Mouse (Mus musculus): ENCODE measurements around the gene Pex11b. TPM values are rescaled to one million over a fixed set of nuclear protein-coding genes. Genes with fewer than 3 reads are reported as not detected.
"Not testable (repeated sequence)": the region's sequence is repeated elsewhere in the genome, so short reads cannot be mapped to it uniquely, and the experiment has no call there.

Pex11b gene
- polyA plus RNA-seq, 1 experiment from 2014 or later, result 61.5 TPM

- H3K27ac ChIP-seq (replicated peaks; ENCODE audit: low read depth, low read length), result peak overlapping the region; percentile 95
- H3K4me3 ChIP-seq (replicated peaks; ENCODE audit: low read depth, low read length), result peak overlapping the region; percentile 69
- DNase-seq (peak; percentile 59), ATAC-seq (ENCODE audit: low FRiP score, low TSS enrichment) (no peak)
- H3K4me1 ChIP-seq (ENCODE audit: control insufficient read depth, insufficient read depth, low read length), result peaks cover 49% of the 10 kb centered on the region
- H3K27me3 ChIP-seq (ENCODE audit: control insufficient read depth, insufficient read depth, low read length), result no peaks in the 10 kb centered on the region
- no peaks in the 10 kb centered on the region for H3K36me3 ChIP-seq (ENCODE audit: control insufficient read depth, insufficient read depth, low read length)
- H3K9ac ChIP-seq (replicated peaks; ENCODE audit: low read length), result peak overlapping the region; percentile 92
- 33% methylated on average over 5 of the region's 5 CpGs for WGBS
- H3K4me2 ChIP-seq (ENCODE audit: low read length), result peak overlapping the region; percentile 87
- H3K9me3 ChIP-seq (ENCODE audit: control insufficient read depth, low read length), result no peaks in the 10 kb centered on the region
Measured at GRCm38 (mm10) chr3:96603311-96603710, 31.9 kb upstream of the Pex11b start.

- H3K36me3 ChIP-seq (ENCODE audit: control insufficient read depth, insufficient read depth, low read length); H3K9me3 ChIP-seq (ENCODE audit: control insufficient read depth, low read length); H3K4me3 ChIP-seq (replicated peaks; ENCODE audit: low read depth, low read length); H3K4me2 ChIP-seq (ENCODE audit: low read length); H3K27me3 ChIP-seq (ENCODE audit: control insufficient read depth, insufficient read depth, low read length); ATAC-seq (ENCODE audit: low FRiP score, low TSS enrichment); H3K27ac ChIP-seq (replicated peaks; ENCODE audit: low read depth, low read length); DNase-seq; H3K9ac ChIP-seq (replicated peaks; ENCODE audit: low read length): not testable (repeated sequence)
- WGBS, result 81% methylated on average over 3 of the region's 4 CpGs
- peaks cover 33% of the 10 kb centered on the region for H3K4me1 ChIP-seq (ENCODE audit: control insufficient read depth, insufficient read depth, low read length)
Measured at GRCm38 (mm10) chr3:96606007-96606406, 29.2 kb upstream of the Pex11b start.

GRCm38 (mm10) chr3:96606618-96607017 is 28.6 kb upstream of the Pex11b start:
- 89% methylated on average over 4 of the region's 4 CpGs for WGBS
- ATAC-seq (ENCODE audit: low FRiP score, low TSS enrichment), result no peak
- Histone ChIP-seq H3K27me3 (ENCODE audit: control insufficient read depth, insufficient read depth, low read length) (no peaks in the 10 kb centered on the region), H3K36me3 (ENCODE audit: control insufficient read depth, insufficient read depth, low read length) (0 out of 2 replicates have a peak, but pooled peaks cover 3% of the 10 kb centered on the region), H3K9me3 (ENCODE audit: control insufficient read depth, low read length) (no peaks in the 10 kb centered on the region), H3K27ac (replicated peaks; ENCODE audit: low read depth, low read length) (no peak overlapping the region), H3K4me1 (ENCODE audit: control insufficient read depth, insufficient read depth, low read length) (peaks cover 33% of the 10 kb centered on the region), H3K4me3 (replicated peaks; ENCODE audit: low read depth, low read length) (no peak overlapping the region), H3K4me2 (ENCODE audit: low read length) (no peak overlapping the region), H3K9ac (replicated peaks; ENCODE audit: low read length) (no peak overlapping the region)
- DNase-seq, result no peak

- H3K36me3 ChIP-seq (ENCODE audit: control insufficient read depth, insufficient read depth, low read length), result peaks cover 67% of the 10 kb centered on the region
- no peak overlapping the region for H3K4me2 ChIP-seq (ENCODE audit: low read length)
- no peak for DNase-seq
- no peaks in the 10 kb centered on the region for H3K4me1 ChIP-seq (ENCODE audit: control insufficient read depth, insufficient read depth, low read length)
- H3K27me3 ChIP-seq (ENCODE audit: control insufficient read depth, insufficient read depth, low read length), result no peaks in the 10 kb centered on the region
- no peak overlapping the region for H3K27ac ChIP-seq (replicated peaks; ENCODE audit: low read depth, low read length)
- no peak for ATAC-seq (ENCODE audit: low FRiP score, low TSS enrichment)
- H3K9me3 ChIP-seq (ENCODE audit: control insufficient read depth, low read length), result no peaks in the 10 kb centered on the region
- no peak overlapping the region for H3K4me3 ChIP-seq (replicated peaks; ENCODE audit: low read depth, low read length)
- WGBS, result 96% methylated on average over 3 of the region's 3 CpGs
- H3K9ac ChIP-seq (replicated peaks; ENCODE audit: low read length), result no peak overlapping the region
Measured at GRCm38 (mm10) chr3:96617941-96618340, 17.2 kb upstream of the Pex11b start.

- no peak overlapping the region for H3K27ac ChIP-seq (replicated peaks; ENCODE audit: low read depth, low read length)
- no peak overlapping the region for H3K4me3 ChIP-seq (replicated peaks; ENCODE audit: low read depth, low read length)
- no peak overlapping the region for H3K9ac ChIP-seq (replicated peaks; ENCODE audit: low read length)
- H3K27me3 ChIP-seq (ENCODE audit: control insufficient read depth, insufficient read depth, low read length), result no peaks in the 10 kb centered on the region
- no peak for DNase-seq
- H3K4me1 ChIP-seq (ENCODE audit: control insufficient read depth, insufficient read depth, low read length), result no peaks in the 10 kb centered on the region
- no peak overlapping the region for H3K4me2 ChIP-seq (ENCODE audit: low read length)
- no peak for ATAC-seq (ENCODE audit: low FRiP score, low TSS enrichment)
- 96% methylated on average over 4 of the region's 4 CpGs for WGBS
- peaks cover 66% of the 10 kb centered on the region for H3K36me3 ChIP-seq (ENCODE audit: control insufficient read depth, insufficient read depth, low read length)
- H3K9me3 ChIP-seq (ENCODE audit: control insufficient read depth, low read length), result no peaks in the 10 kb centered on the region
Measured at GRCm38 (mm10) chr3:96623201-96623600, 12.0 kb upstream of the Pex11b start.

- peak; percentile 100 for DNase-seq
- peak within 1 kb of the TSS; percentile 59 for H3K9ac ChIP-seq (replicated peaks; ENCODE audit: low read length)
- H3K4me1 ChIP-seq (ENCODE audit: control insufficient read depth, insufficient read depth, low read length), result peaks cover 16% of the 10 kb centered on the region; the same call in 1 of the 2 replicates
- no peaks in the 10 kb centered on the region for H3K9me3 ChIP-seq (ENCODE audit: control insufficient read depth, low read length)
- peak within 1 kb of the TSS; percentile 75 for H3K27ac ChIP-seq (replicated peaks; ENCODE audit: low read depth, low read length)
- peak within 1 kb of the TSS; percentile 79 for H3K4me2 ChIP-seq (ENCODE audit: low read length)
- WGBS, result under 1% methylated on average over 48 of the region's 48 CpGs
- H3K36me3 ChIP-seq (ENCODE audit: control insufficient read depth, insufficient read depth, low read length), result peaks cover 39% of the 10 kb centered on the region
- H3K27me3 ChIP-seq (ENCODE audit: control insufficient read depth, insufficient read depth, low read length), result no peaks in the 10 kb centered on the region
- H3K4me3 ChIP-seq (replicated peaks; ENCODE audit: low read depth, low read length), result peak within 1 kb of the TSS; percentile 72
- ATAC-seq (ENCODE audit: low FRiP score, low TSS enrichment), result peak; percentile 93
Measured at GRCm38 (mm10) chr3:96629729-96630600, 5.2 kb upstream of the Pex11b start, which contains the start of gene Rbm8a. Rbm8a (plus strand) TSS chr3:96629933.

GRCm38 (mm10) chr3:96632058-96632457 is 3.1 kb upstream of the Pex11b start:
- DNase-seq (no peak), ATAC-seq (ENCODE audit: low FRiP score, low TSS enrichment) (no peak)
- Histone ChIP-seq H3K36me3 (ENCODE audit: control insufficient read depth, insufficient read depth, low read length) (peaks cover 26% of the 10 kb centered on the region), H3K27me3 (ENCODE audit: control insufficient read depth, insufficient read depth, low read length) (no peaks in the 10 kb centered on the region), H3K27ac (replicated peaks; ENCODE audit: low read depth, low read length) (no peak overlapping the region), H3K9me3 (ENCODE audit: control insufficient read depth, low read length) (no peaks in the 10 kb centered on the region), H3K9ac (replicated peaks; ENCODE audit: low read length) (no peak overlapping the region), H3K4me2 (ENCODE audit: low read length) (no peak overlapping the region), H3K4me1 (ENCODE audit: control insufficient read depth, insufficient read depth, low read length) (peaks cover 23% of the 10 kb centered on the region), H3K4me3 (replicated peaks; ENCODE audit: low read depth, low read length) (no peak overlapping the region)

- 79% methylated on average over 1 of the region's 1 CpGs for WGBS
- H3K36me3 ChIP-seq (ENCODE audit: control insufficient read depth, insufficient read depth, low read length), result peaks cover 35% of the 10 kb centered on the region
- H3K9ac ChIP-seq (replicated peaks; ENCODE audit: low read length), result no peak overlapping the region
- DNase-seq (no peak), ATAC-seq (ENCODE audit: low FRiP score, low TSS enrichment) (no peak)
- H3K9me3 ChIP-seq (ENCODE audit: control insufficient read depth, low read length), result no peaks in the 10 kb centered on the region
- H3K27me3 ChIP-seq (ENCODE audit: control insufficient read depth, insufficient read depth, low read length), result no peaks in the 10 kb centered on the region
- no peak overlapping the region for H3K4me2 ChIP-seq (ENCODE audit: low read length)
- no peak overlapping the region for H3K4me3 ChIP-seq (replicated peaks; ENCODE audit: low read depth, low read length)
- H3K4me1 ChIP-seq (ENCODE audit: control insufficient read depth, insufficient read depth, low read length), result peaks cover 23% of the 10 kb centered on the region
- H3K27ac ChIP-seq (replicated peaks; ENCODE audit: low read depth, low read length), result no peak overlapping the region
Measured at GRCm38 (mm10) chr3:96634015-96634414, 1.2 kb upstream of the Pex11b start.

GRCm38 (mm10) chr3:96635906-96636305 is 730 bp downstream of the Pex11b start:
- peaks cover 14% of the 10 kb centered on the region for H3K4me1 ChIP-seq (ENCODE audit: control insufficient read depth, insufficient read depth, low read length)
- peak overlapping the region; percentile 89 for H3K27ac ChIP-seq (replicated peaks; ENCODE audit: low read depth, low read length)
- 11% methylated on average over 15 of the region's 15 CpGs for WGBS
- no peaks in the 10 kb centered on the region for H3K27me3 ChIP-seq (ENCODE audit: control insufficient read depth, insufficient read depth, low read length)
- no peaks in the 10 kb centered on the region for H3K9me3 ChIP-seq (ENCODE audit: control insufficient read depth, low read length)
- ATAC-seq (ENCODE audit: low FRiP score, low TSS enrichment) (no peak), DNase-seq (no peak)
- H3K9ac ChIP-seq (replicated peaks; ENCODE audit: low read length), result peak overlapping the region; percentile 97
- peak overlapping the region; percentile 79 for H3K4me2 ChIP-seq (ENCODE audit: low read length)
- peak overlapping the region; percentile 85 for H3K4me3 ChIP-seq (replicated peaks; ENCODE audit: low read depth, low read length)
- H3K36me3 ChIP-seq (ENCODE audit: control insufficient read depth, insufficient read depth, low read length), result peaks cover 46% of the 10 kb centered on the region

All from midbrain, embryonic 14.5 days (tissue).